Mouse (Mus musculus) lung, postnatal 10 days (tissue): ENCODE results near the gene Sertad2.

ENCODE experiments used
- DNase-seq: peaks from one replicate; pipeline ENCODE4 v3.0.0; 2021

The Sertad2 gene

GRCm38 (mm10) chr11:20604119-20604518 is 61.1 kb downstream of the Sertad2 start:
- no peak for DNase-seq

GRCm38 (mm10) chr11:20605613-20606012 is 62.6 kb downstream of the Sertad2 start:
- DNase-seq, result no peak

GRCm38 (mm10) chr11:20608442-20608841 is 65.4 kb downstream of the Sertad2 start:
- DNase-seq, result no peak

- DNase-seq, result peak; percentile 13
These were observed 70.2 kb downstream of the Sertad2 start for GRCm38 (mm10) chr11:20613223-20613622.

- DNase-seq, result peak; percentile 16
These were observed 73.0 kb downstream of the Sertad2 start for GRCm38 (mm10) chr11:20616103-20616502.

- DNase-seq, result no peak
These were observed 84.1 kb downstream of the Sertad2 start for GRCm38 (mm10) chr11:20627146-20627545.

GRCm38 (mm10) chr11:20628216-20628615 is 85.2 kb downstream of the Sertad2 start:
- DNase-seq, result peak; percentile 14

GRCm38 (mm10) chr11:20629700-20630099 is 86.6 kb downstream of the Sertad2 start:
- DNase-seq, result no peak

- DNase-seq, result peak; percentile 96
These were observed 88.2 kb downstream of the Sertad2 start for GRCm38 (mm10) chr11:20631026-20631940.

GRCm38 (mm10) chr11:20631941-20632618 is 89.0 kb downstream of the Sertad2 start:
- peak; percentile 84 for DNase-seq

- DNase-seq, result peak; percentile 84
These were observed 89.5 kb downstream of the Sertad2 start for GRCm38 (mm10) chr11:20632619-20632965.

- DNase-seq, result no peak
These were observed 91.5 kb downstream of the Sertad2 start for GRCm38 (mm10) chr11:20634543-20634942.

- DNase-seq, result peak; percentile 22
These were observed 92.6 kb downstream of the Sertad2 start for GRCm38 (mm10) chr11:20635646-20636045.

- DNase-seq, result no peak
These were observed 93.1 kb downstream of the Sertad2 start for GRCm38 (mm10) chr11:20636114-20636513.

- no peak for DNase-seq
These were observed 94.0 kb downstream of the Sertad2 start for GRCm38 (mm10) chr11:20637060-20637459.

- peak; percentile 85 for DNase-seq
These were observed 95.8 kb downstream of the Sertad2 start for GRCm38 (mm10) chr11:20638841-20639240.

- DNase-seq, result peak; percentile 63
These were observed 96.9 kb downstream of the Sertad2 start for GRCm38 (mm10) chr11:20639918-20640447.

GRCm38 (mm10) chr11:20642321-20642720 is 99.3 kb downstream of the Sertad2 start:
- DNase-seq, result no peak

- DNase-seq, result no peak
These were observed 100.1 kb downstream of the Sertad2 start for GRCm38 (mm10) chr11:20643161-20643560.

GRCm38 (mm10) chr11:20644166-20644565 is 101.1 kb downstream of the Sertad2 start:
- no peak for DNase-seq

- no peak for DNase-seq
These were observed 101.8 kb downstream of the Sertad2 start for GRCm38 (mm10) chr11:20644872-20645271.

GRCm38 (mm10) chr11:20645521-20645920 is 102.5 kb downstream of the Sertad2 start:
- no peak for DNase-seq

- DNase-seq, result peak; percentile 35
These were observed 103.1 kb downstream of the Sertad2 start for GRCm38 (mm10) chr11:20646142-20646541.
